Mouse (Mus musculus) small intestine, adult 10 weeks (tissue): Measurements from ENCODE around the gene Spata2l. TPM values are rescaled to one million over a fixed set of nuclear protein-coding genes. Genes with fewer than 3 reads are reported as not detected.

Experiments
- polyA plus RNA-seq: library from polyadenylated mRNA; stranded (reverse); fragments of 350-450 nt; fragmentation: Illumina TruSeq; extraction: RNeasy Lipid Tissue Mini Kit (QIAGEN cat#74804); gene quantifications from one replicate; pipeline ENCODE4 v1.2.3, GENCODE M21; 2014; ENCODE audit warnings: low replicate concordance

Gene Spata2l
- polyA plus RNA-seq, result not detected

GRCm38 (mm10) chr8:123235520-123236497 is at the start of gene Spata2l:
TSS of gene Spata2l (minus strand) at chr8:123236233.

GRCm38 (mm10) chr8:123254099-123254885 is 18.3 kb upstream of the Spata2l start, which contains the start of the genes Zfp276 and Vps9d1:
TSS of gene Zfp276 (plus strand) at chr8:123254195.
TSS of gene Vps9d1 (minus strand) at chr8:123254348.

GRCm38 (mm10) chr8:123224278-123225266 is 11.5 kb downstream of the Spata2l start, which contains the start of gene Cdk10:
TSS of gene Cdk10 (plus strand) at chr8:123224842.

GRCm38 (mm10) chr8:123212321-123213117 is 23.5 kb downstream of the Spata2l start, which contains the start of the genes Chmp1a and Spata33:
TSS of gene Chmp1a (minus strand) at chr8:123212763.
TSS of gene Spata33 (plus strand) at chr8:123212832.

GRCm38 (mm10) chr8:123185566-123186409 is 50.2 kb downstream of the Spata2l start, which contains the start of gene Dpep1:
TSS of gene Dpep1 (plus strand) at chr8:123186242.

Other genes with a start within 250 kb of the Spata2l start
- 48.6 TPM for gene Ankrd11, start 194.0 kb downstream of the Spata2l start, polyA plus RNA-seq
- 21.2 TPM for gene Spg7, start 173.3 kb downstream of the Spata2l start, polyA plus RNA-seq
- 16.3 TPM for gene Rpl13, start 133.9 kb downstream of the Spata2l start, polyA plus RNA-seq
- not detected for gene Cpne7, start 118.9 kb downstream of the Spata2l start, polyA plus RNA-seq
- gene Sult5a1, start 77.9 kb downstream of the Spata2l start, polyA plus RNA-seq, result not detected
- 22.8 TPM for gene Dpep1, start 50.0 kb downstream of the Spata2l start, polyA plus RNA-seq
- gene Chmp1a, start 23.5 kb downstream of the Spata2l start, polyA plus RNA-seq, result 4.3 TPM
- gene Spata33, start 23.4 kb downstream of the Spata2l start, polyA plus RNA-seq, result not detected
- 1.6 TPM for gene Cdk10, start 11.4 kb downstream of the Spata2l start, polyA plus RNA-seq
- gene Zfp276, start 18.0 kb upstream of the Spata2l start, polyA plus RNA-seq, result 1.4 TPM
- gene Vps9d1, start 18.1 kb upstream of the Spata2l start, polyA plus RNA-seq, result 0.89 TPM
- gene Fanca, start 82.3 kb upstream of the Spata2l start, polyA plus RNA-seq, result 0.89 TPM
- 0.26 TPM for gene Spire2, start 96.5 kb upstream of the Spata2l start, polyA plus RNA-seq
- gene Tcf25, start 137.5 kb upstream of the Spata2l start, polyA plus RNA-seq, result 128 TPM
- not detected for gene Mc1r, start 170.9 kb upstream of the Spata2l start, polyA plus RNA-seq
- gene Tubb3, start 175.2 kb upstream of the Spata2l start, polyA plus RNA-seq, result 0.30 TPM
- gene Def8, start 187.3 kb upstream of the Spata2l start, polyA plus RNA-seq, result 1.8 TPM
- 3.5 TPM for gene Afg3l1, start 241.7 kb upstream of the Spata2l start, polyA plus RNA-seq